Mouse (Mus musculus) spleen, adult 12 weeks (tissue): ENCODE data around the gene Gm11492.

Source experiments
- DNase-seq: peaks from one replicate; pipeline ENCODE4 v3.0.0; 2022; ENCODE audit warnings: low spot score

Gene Gm11492

DNA sequence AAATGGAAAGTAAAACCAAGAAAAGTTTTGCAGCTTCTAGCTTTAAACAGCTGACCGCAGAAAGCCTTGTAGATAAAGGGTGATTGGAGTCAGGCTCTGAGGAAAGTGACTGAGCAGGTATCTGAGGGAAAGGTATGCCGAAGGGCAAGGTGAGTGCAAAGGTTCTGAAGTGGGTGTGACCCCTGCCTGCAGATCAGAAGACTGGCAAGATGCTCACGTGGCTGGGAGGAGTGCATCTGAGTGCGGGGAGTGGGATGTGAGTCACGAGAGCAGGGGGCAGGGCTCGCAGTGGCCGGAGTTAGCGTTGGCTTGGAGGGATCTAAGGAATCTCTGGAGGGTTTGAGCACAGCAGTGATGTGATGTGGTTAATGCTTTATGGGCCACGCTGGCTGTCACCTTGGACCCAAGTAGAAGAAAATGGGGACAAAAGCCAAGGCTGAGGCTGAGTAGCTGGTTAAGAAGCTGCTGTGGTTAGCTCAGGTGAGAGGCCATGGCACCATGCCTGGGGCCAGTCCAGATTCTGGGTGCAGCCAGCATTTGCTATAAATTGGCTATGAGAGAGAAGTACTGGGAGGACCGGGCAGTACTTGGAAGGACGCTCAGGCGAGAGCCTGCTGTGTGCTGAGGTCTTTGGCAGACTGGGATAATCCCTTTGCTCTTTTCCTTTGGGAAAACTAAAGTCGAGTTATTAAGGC is 33.1 kb downstream of the Gm11492 start:
- DNase-seq: no peak

GRCm38 (mm10) chr11:87600322-87600853 is 33.9 kb downstream of the Gm11492 start:
- DNase-seq: no peak

GRCm38 (mm10) chr11:87602234-87602633 is 35.8 kb downstream of the Gm11492 start:
- DNase-seq: no peak

DNA sequence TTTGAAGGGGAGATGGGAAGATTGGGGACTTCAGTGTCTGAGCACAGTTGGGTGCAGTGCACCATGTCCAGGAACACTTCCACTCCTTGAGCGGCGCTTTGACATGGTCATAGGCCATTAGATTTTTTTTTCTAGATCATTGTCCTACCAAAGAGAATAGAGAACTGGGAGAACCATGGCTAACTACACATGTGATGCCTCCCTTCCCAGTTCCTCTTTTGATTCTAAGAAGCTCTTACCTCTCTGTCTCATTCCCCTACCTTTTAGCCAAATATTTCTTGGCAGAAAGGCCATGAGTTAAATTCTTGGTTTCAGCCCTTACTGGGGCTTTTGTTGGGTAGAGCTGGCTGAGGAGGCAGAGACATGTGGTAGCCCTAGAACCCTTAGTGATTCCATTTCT is 37.1 kb downstream of the Gm11492 start:
- DNase-seq: no peak

- DNase-seq: no peak
These were observed 42.8 kb downstream of the Gm11492 start for GRCm38 (mm10) chr11:87609264-87609663.

DNA sequence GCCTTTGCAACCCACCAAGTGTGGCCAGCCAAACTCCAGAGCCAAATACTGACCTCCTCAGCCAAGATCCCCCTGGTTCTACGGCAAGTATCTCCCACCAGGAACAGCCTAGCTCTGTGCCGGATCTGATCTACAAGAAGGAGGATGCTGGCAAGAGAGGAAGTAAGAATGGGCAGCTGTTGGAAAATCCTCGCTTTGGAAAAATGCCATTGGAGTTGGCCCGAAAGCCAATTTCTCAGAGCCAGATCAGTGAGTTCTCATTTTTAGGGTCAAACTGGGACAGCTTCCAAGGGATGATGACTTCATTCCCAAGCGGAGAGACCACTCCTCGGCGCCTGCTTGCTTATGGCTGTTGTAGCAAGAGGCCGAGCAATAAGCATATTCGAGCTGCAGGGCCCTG is 45.1 kb downstream of the Gm11492 start:
- DNase-seq: no peak

GRCm38 (mm10) chr11:87613972-87614371 is 47.5 kb downstream of the Gm11492 start:
- DNase-seq: no peak

- no peak for DNase-seq
These were observed 49.1 kb downstream of the Gm11492 start for GRCm38 (mm10) chr11:87615551-87615950.

- DNase-seq: no peak
These were observed 49.5 kb downstream of the Gm11492 start for GRCm38 (mm10) chr11:87615952-87616351.

DNA sequence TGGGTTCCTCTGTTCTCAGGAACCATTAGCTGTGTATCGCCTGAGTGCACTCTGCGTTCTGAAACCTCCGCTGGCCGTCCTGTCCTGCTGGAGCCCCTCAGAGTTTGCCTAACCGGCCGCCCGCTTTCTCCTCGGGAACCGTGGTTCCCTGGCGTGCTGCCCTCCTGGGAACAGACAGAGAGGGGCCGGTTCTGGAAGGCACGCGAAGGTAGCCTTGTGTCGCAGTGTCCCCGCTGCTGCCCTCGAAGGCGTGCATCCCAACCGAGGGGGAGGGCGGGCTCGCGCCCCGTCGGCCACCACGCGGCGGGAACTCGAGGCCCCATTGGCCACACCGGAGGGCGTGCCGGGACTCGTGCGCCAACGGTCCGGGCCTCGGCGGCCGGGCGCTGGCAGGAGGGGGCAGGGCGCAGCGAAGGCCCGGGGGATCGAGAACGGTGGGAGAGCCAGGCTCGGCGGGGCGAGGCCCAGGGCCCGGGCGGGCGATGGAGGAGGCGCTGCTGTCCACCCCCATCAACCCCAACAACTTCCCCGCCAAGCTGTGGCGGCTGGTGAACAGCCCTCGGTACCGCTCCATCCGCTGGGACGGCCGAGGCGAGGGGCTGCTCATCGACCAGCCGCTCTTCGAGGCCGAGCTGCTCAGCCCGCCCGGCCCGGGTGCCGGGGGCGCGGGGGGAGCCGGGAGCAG is 50.5 kb downstream of the Gm11492 start, which contains the start of gene Hsf5:
Hsf5 (plus strand) TSS at position 375 of the 685 bp plus-strand sequence.
- DNase-seq: no peak

DNA sequence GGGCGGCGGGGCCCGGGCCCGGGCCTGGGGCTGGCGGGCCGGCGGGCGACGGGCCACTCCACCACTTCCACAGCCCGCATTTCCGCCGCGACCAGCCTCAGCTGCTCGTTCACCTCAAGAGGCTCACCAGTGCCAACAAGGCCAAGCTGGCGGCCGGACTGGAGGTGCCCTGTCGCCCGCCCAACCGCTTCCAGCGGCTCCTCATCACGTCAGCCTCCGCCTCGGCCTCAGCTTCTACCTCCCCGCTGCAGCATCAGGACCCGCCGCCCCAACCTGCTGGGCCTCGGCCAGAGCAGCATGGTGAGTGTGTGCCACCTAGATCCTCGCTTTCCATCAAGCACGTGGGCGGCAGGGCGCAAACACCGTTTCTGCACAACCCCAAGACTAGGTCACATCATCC is 51.2 kb downstream of the Gm11492 start:
- no peak for DNase-seq
